Mouse (Mus musculus) CD4-positive helper T cell, adult 2 months (primary cell): ENCODE data around the gene Cacna2d2.

Experiments
- DNase-seq: peaks from one replicate; pipeline ENCODE4 v3.0.0-alpha.2; 2012; ENCODE audit warnings: low read depth, missing footprints, low spot score

Cacna2d2 gene

DNA sequence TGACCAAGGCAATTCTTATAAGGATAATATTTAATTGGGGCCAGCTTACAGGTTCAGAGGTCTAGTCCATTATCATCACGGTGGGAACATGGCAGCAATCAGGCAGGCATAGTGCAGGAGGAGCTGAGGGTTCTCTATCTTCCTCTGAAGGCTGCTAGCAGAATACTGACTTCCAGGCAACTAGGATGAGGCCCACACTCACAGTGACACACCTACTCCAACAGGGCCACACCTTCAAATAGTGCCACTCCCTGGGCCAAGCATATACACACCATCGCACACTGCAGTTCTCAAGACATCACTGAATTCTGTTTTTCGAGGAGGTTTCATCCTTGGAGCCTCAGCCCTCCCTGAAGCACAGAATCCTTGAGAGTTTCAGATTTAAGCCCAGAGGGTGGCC, 96.9 kb downstream of the Cacna2d2 start:
- no peak for DNase-seq

- DNase-seq, result no peak
These were observed 101.4 kb downstream of the Cacna2d2 start for GRCm38 (mm10) chr9:107500708-107501286.

DNA sequence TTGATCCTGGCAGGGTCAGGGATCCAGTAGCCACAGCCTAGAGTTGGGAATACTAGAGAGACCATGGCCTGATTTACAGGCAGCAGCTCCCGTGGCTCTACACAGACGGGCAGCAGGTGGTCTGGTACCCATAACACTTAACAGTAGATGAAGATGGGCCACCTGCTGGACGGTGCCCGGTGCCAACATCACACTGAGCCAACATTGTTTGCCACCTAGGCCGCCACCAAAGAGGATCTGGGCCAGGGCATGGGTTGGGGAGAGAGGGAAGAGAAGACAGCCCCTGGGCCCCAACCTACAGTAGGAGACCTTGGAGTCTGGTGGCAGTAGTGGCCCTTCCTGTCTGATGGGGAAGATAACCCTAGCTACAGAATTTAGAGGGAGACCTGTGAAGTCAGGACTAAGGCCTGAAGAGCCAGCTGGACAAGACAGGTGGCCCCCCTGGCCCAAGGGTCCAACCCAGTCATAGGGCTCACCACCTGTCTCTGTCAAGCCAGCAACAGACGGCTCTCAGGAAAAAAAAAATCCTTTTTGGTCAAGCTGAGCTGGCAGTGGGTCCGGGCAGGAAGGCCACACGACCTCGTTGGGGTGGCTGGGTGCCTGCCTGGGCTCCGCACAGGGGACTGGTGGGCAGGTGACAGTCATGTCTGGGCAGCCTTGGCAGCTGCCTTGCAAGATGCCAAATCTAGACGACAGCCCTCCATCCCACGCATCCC, 102.9 kb downstream of the Cacna2d2 start:
- DNase-seq, result no peak

GRCm38 (mm10) chr9:107504662-107505537, 105.5 kb downstream of the Cacna2d2 start:
- DNase-seq, result no peak

- no peak for DNase-seq
These were observed 108.9 kb downstream of the Cacna2d2 start for GRCm38 (mm10) chr9:107508266-107508665.

- DNase-seq, result no peak
These were observed 111.1 kb downstream of the Cacna2d2 start for GRCm38 (mm10) chr9:107510384-107511100.

DNA sequence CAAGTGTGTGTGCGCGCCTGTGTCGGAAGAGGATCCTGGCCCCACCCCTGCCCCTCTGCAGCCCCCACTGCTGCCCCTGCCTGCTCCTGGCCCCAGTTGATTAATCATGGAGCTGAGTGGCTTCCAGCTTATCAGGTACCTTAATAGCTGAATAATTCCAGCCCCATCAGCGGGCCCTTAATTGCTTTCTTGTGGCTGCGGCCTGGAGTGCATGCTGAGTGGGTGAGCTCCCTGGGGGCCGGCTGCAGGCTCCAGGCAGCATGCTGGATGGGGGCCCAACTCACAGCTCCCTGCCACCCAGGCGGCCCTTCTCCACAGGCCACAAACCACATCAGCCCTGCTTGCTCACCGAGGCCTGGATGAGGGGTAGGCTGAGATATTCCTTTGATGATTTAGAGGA, 112.0 kb downstream of the Cacna2d2 start:
- no peak for DNase-seq

- DNase-seq, result no peak
These were observed 112.9 kb downstream of the Cacna2d2 start for GRCm38 (mm10) chr9:107512326-107512725.

- peak; percentile 67 for DNase-seq
These were observed 115.0 kb downstream of the Cacna2d2 start for GRCm38 (mm10) chr9:107514303-107514955.

DNA sequence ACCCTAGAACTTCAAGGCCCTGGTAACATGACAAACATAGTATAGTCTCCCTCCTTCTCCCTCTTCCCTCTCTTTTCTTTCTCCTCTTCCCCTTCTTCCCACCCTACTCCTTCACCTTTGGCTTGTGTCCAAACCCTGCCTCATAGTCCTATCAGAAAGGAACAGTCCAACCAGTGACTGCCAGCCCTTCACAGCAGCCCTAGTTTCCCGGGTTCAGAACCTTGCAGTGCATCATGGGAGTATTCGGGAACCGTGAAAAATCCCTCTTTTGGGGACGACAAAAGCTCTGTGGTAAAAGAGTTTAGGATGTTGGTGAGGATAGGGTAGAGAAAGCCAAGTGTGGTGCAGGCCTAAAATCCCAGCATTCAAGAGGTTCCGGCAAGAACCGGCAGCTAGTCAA, 120.9 kb downstream of the Cacna2d2 start:
- DNase-seq, result no peak

- no peak for DNase-seq
These were observed 121.8 kb downstream of the Cacna2d2 start for GRCm38 (mm10) chr9:107521190-107521589.

- DNase-seq, result peak; percentile 30
These were observed 122.4 kb downstream of the Cacna2d2 start for GRCm38 (mm10) chr9:107521711-107522399.

GRCm38 (mm10) chr9:107522400-107522711, 122.9 kb downstream of the Cacna2d2 start:
- no peak for DNase-seq

DNA sequence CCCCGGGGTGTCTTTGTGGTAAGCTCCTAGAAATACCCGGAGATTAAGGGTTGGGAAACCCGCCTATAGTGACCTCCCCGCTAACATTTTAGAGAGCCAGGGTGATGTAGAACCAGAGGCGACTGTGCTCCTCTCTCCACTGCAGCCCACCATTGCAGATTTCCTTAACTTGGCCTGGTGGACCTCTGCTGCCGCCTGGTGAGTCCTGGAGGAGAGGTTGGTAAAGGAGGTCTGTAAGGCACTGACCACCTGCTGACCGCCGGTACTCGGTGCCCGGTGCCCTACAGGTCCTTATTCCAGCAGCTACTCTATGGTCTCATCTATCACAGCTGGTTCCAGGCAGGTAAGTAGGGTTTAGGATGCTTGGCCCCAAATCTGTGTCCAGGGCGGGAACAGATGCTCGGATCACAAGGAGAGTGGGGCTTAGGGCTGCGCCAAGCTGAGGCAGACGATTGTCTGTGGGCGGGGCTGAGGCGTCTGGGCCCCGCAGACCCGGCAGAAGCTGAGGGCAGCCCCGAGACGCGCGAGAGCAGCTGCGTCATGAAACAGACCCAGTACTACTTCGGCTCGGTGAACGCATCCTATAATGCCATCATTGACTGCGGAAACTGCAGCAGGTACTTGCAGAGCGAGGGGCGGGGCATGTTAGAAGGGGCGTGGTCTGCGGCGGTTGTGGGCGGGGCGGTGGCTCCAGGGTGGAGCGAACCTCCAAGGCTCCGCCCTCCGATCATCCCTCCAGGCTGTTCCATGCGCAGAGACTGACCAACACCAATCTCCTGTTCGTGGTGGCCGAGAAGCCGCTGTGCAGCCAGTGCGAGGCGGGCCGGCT, 127.0 kb downstream of the Cacna2d2 start:
- peak; percentile 83 for DNase-seq

- DNase-seq, result peak; percentile 94
These were observed 134.5 kb downstream of the Cacna2d2 start, which contains the start of gene Tmem115 for GRCm38 (mm10) chr9:107533791-107534407. TSS of gene Tmem115 (plus strand) at chr9:107533945.

GRCm38 (mm10) chr9:107534408-107535202, 135.2 kb downstream of the Cacna2d2 start:
- DNase-seq, result no peak

GRCm38 (mm10) chr9:107538231-107538630, 138.8 kb downstream of the Cacna2d2 start:
- DNase-seq, result no peak

DNA sequence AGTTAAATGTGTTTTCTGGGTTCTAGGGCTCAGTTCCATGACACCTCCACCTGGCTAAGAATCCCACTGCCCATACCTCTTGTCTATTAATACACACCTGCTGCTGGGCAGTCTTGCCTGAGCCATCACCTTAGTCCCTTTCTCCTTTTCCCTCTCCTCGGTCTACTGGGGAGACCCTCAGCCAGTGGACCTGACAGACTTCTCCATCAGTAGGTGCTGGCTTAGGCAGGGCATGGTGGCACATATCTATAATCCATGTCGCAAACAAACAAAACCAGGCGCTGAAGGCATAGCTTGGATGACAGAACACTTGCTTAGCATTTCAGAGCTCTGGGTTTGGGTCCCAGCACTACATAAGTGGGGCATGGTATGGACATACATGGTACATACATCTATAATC, 139.3 kb downstream of the Cacna2d2 start:
- no peak for DNase-seq

GRCm38 (mm10) chr9:107539940-107540339, 140.5 kb downstream of the Cacna2d2 start:
- DNase-seq, result no peak
